Mouse (Mus musculus) small intestine, adult 2 months (tissue): ENCODE results near the gene Zfp457.

Source experiments
- CTCF ChIP-seq: fragments of 200-500 bp; IDR thresholded peaks from 2 replicates; pipeline ENCODE4 v1.5.1; 2012; ENCODE audit warnings: low read depth, mild to moderate bottlenecking, control low read depth, inconsistent platforms, low read length, moderate library complexity, mixed read lengths; ENCODE audit not compliant: insufficient replicate concordance, insufficient read length; ENCODE audit errors: extremely low read depth
- POLR2A ChIP-seq: fragments of 200-500 bp; IDR thresholded peaks from 2 replicates; pipeline ENCODE4 v1.6.1; 2012; ENCODE audit warnings: low read depth, mild to moderate bottlenecking, control low read depth, inconsistent platforms, low read length, moderate library complexity

DNA sequence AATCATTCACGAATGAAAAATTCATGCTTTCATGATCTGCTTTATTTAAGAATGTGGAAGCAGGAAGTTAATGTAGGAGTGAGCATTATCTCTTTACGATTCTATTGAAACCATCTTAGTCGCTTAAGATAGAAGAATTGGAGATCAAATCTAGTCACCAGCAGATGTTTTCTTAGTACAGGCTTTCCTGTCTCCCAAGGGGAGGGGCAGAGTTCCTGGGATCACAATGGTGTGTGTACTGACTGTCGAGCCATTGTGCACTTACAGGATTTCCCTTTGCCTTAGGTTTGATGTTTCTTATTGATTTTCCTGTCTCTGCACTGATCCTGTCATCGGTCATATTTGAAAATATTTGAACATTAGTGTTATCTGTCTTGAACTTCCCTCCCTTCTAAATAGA is 433 bp upstream of the Zfp457 start:
- no peak for TF ChIP-seq POLR2A
- no peak for TF ChIP-seq CTCF
